Mouse (Mus musculus) embryonic facial prominence, embryonic 10.5 days (tissue): ENCODE data around the gene Triap1. TPM values are rescaled to one million over a fixed set of nuclear protein-coding genes. Genes with fewer than 3 reads are reported as not detected.
"Not testable (repeated sequence)": the region's sequence is repeated elsewhere in the genome, so short reads cannot be mapped to it uniquely, and the experiment has no call there.

Experiments used
- DNase-seq: peaks from one replicate; pipeline ENCODE4 v3.0.0-alpha.2; 2017; ENCODE audit warnings: low spot score
- H3K27ac ChIP-seq: fragments of 300-500 bp; sonication (generic); replicated peaks from 2 replicates; pipeline ENCODE4 v1.5.1; 2016; ENCODE audit warnings: mild to moderate bottlenecking
- H3K27me3 ChIP-seq: fragments of 300-500 bp; sonication (generic); replicated peaks from 2 replicates; pipeline ENCODE4 v1.6.1; 2016; ENCODE audit warnings: low read depth, mild to moderate bottlenecking; ENCODE audit not compliant: poor library complexity, severe bottlenecking
- H3K36me3 ChIP-seq: fragments of 300-500 bp; sonication (generic); replicated peaks from 2 replicates; pipeline ENCODE4 v1.6.1; 2016; ENCODE audit warnings: mild to moderate bottlenecking, moderate library complexity
- H3K4me1 ChIP-seq: fragments of 300-500 bp; sonication (generic); 2 replicates; pipeline ENCODE4 v1.6.1; 2016
- H3K4me3 ChIP-seq: fragments of 300-500 bp; sonication (generic); 2 replicates; pipeline ENCODE4 v1.5.1; 2016; ENCODE audit warnings: mild to moderate bottlenecking, moderate library complexity
- H3K9me3 ChIP-seq: fragments of 300-500 bp; sonication (generic); 2 replicates; pipeline ENCODE4 v1.6.1; 2016; ENCODE audit warnings: mild to moderate bottlenecking
- WGBS: fragments of 180-500 bp; shearing (Covaris S2); methylation state at CpG from one replicate; pipeline ENCODE4 v1.1.7; 2016; 5-methylcytosine and 5-hydroxymethylcytosine counted together
- polyA plus RNA-seq: library from polyadenylated mRNA; unstranded; fragments of >200 nt; fragmentation: Nextera tagmentation; extraction: Ambion mirVana; gene quantifications from 2 replicates; pipeline ENCODE4 v1.2.1, GENCODE M21; 2016

Triap1 gene
- polyA plus RNA-seq, 1 experiment from 2014 or later: 55.7 TPM

DNA sequence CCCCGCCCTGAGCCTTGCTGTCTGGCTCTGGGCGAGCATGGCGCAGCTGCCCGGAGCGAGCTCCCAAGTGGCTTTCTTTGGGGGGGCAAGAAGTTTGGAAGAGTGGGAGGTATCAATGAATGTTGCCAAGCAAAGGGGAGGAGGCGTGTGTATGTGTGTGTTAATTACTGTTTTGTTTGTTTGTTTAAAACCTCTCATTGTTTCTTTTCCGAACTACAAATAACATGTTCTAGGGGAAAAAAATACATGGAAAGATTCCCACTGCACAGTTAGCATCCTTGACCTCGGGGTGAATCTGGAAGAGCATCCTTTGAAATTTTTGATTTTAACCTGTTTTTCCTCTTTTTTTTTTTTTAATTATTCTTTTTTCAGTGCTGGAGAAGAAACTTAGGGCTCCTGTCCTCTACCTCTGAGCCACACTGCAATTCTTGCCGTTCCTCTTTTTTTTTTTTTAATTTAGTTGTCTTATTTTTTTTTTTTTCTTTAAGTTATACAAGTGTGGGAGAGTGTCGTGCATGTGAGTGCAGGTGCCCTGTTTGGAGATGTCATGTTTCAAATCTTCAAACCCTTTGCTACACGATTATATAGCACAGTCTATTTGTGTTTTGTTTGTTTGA, 33.3 kb downstream of the Triap1 start:
- Histone ChIP-seq H3K27ac (peak overlapping the region; percentile 85), H3K9me3 (no peaks in the 10 kb centered on the region), H3K36me3 (no peaks in the 10 kb centered on the region), H3K27me3 (no peaks in the 10 kb centered on the region), H3K4me1 (peaks cover 30% of the 10 kb centered on the region), H3K4me3 (peak overlapping the region; percentile 45)
- WGBS: 17% methylated on average over 11 of the region's 11 CpGs
- DNase-seq: no peak

DNA sequence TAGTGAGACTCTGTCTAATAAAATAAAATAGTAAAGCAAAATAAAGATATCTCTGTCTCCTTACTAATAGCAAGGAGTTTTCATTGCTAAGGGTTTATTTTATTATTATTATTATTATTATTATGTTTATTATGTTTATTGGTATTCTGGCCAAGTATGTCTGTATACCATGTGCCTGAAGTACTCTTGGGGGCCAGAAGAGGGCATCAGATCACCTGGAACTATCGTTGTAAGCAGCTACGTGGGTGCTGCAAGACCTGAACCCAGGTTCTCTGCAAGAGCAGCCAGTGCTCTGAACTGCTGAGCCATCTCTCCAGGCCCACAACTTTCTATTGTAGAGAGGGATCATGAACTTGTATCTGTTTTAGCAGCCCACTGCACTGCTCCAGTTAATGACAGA, 34.4 kb downstream of the Triap1 start:
- no peak overlapping the region for H3K4me3 ChIP-seq
- no peaks in the 10 kb centered on the region for H3K9me3 ChIP-seq
- no peak for DNase-seq
- H3K36me3 ChIP-seq: no peaks in the 10 kb centered on the region
- 83% methylated on average over 2 of the region's 2 CpGs for WGBS
- no peak overlapping the region for H3K27ac ChIP-seq
- H3K4me1 ChIP-seq: peaks cover 27% of the 10 kb centered on the region
- no peaks in the 10 kb centered on the region for H3K27me3 ChIP-seq

- DNase-seq, H3K4me1 ChIP-seq, H3K9me3 ChIP-seq, H3K4me3 ChIP-seq, H3K27ac ChIP-seq, H3K27me3 ChIP-seq, H3K36me3 ChIP-seq: not testable (repeated sequence)
- WGBS: 80% methylated on average over 2 of the region's 2 CpGs
Measured at GRCm38 (mm10) chr5:115378882-115379281, 37.9 kb downstream of the Triap1 start.

- Histone ChIP-seq H3K27ac (peak overlapping the region; percentile 75), H3K4me1 (peaks cover 42% of the 10 kb centered on the region), H3K36me3 (no peaks in the 10 kb centered on the region), H3K4me3 (no peak overlapping the region), H3K27me3 (peaks cover 16% of the 10 kb centered on the region; the same call in 1 of the 2 replicates), H3K9me3 (no peaks in the 10 kb centered on the region)
- WGBS: 27% methylated on average over 9 of the region's 9 CpGs
- no peak for DNase-seq
Measured at GRCm38 (mm10) chr5:115391935-115392334, 50.9 kb downstream of the Triap1 start.

DNA sequence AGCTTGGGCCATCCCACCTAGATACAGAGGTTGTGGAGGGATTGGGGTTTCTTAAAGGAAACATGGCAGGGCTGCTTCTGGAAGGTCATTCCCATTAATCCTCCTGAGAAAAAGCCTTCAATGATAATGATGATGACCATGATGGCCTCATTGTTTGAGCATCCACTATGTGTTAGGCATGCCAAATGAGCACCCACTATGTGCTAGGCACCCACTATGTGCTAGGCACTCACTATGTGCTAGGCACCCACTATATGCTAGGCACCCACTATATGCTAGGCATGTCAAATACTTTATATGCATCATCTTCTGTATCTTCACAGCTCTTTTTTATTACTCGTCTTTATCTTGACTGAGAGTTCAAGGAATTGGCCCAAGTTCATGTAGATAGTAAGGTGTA, 51.9 kb downstream of the Triap1 start:
- Histone ChIP-seq H3K27me3 (peaks cover 24% of the 10 kb centered on the region; the same call in 1 of the 2 replicates), H3K4me1 (peaks cover 49% of the 10 kb centered on the region), H3K4me3 (no peak overlapping the region), H3K36me3 (no peaks in the 10 kb centered on the region), H3K27ac (no peak overlapping the region), H3K9me3 (no peaks in the 10 kb centered on the region)
- WGBS: 98% methylated on average over 1 of the region's 1 CpGs
- no peak for DNase-seq

Other genes starting within 250 kb of the Triap1 start
- gene Gm10401, start 242.9 kb upstream of the Triap1 start, polyA plus RNA-seq: 20.8 and 25.5 TPM in 2 replicates
- 72.6 and 78.7 TPM in 2 replicates for gene Acads, start 221.9 kb upstream of the Triap1 start, polyA plus RNA-seq
- 63.5 and 68.7 TPM in 2 replicates for gene Unc119b, start 206.2 kb upstream of the Triap1 start, polyA plus RNA-seq
- 73.6 and 80.6 TPM in 2 replicates for gene Mlec, start 183.0 kb upstream of the Triap1 start, polyA plus RNA-seq
- gene Cabp1, start 146.8 kb upstream of the Triap1 start, polyA plus RNA-seq: 1.3 and 1.4 TPM in 2 replicates
- gene Pop5, start 105.4 kb upstream of the Triap1 start, polyA plus RNA-seq: 114 and 122 TPM in 2 replicates
- gene Rnf10, start 68.3 kb upstream of the Triap1 start, polyA plus RNA-seq: 129 and 138 TPM in 2 replicates
- 52.2 and 55.9 TPM in 2 replicates for gene Coq5, start 61.6 kb upstream of the Triap1 start, polyA plus RNA-seq
- gene Dynll1, start 40.2 kb upstream of the Triap1 start, polyA plus RNA-seq: 1,787 and 1,839 TPM in 2 replicates
- 391 and 411 TPM in 2 replicates for gene Srsf9, start 14.0 kb upstream of the Triap1 start, polyA plus RNA-seq
- 34.8 and 38.0 TPM in 2 replicates for gene Gatc, start within 50 bp of the Triap1 start, polyA plus RNA-seq
- 716 and 739 TPM in 2 replicates for gene Cox6a1, start 7.8 kb downstream of the Triap1 start, polyA plus RNA-seq
- gene Msi1, start 88.4 kb downstream of the Triap1 start, polyA plus RNA-seq: 86.3 and 111 TPM in 2 replicates
- gene Pla2g1b, start 125.0 kb downstream of the Triap1 start, polyA plus RNA-seq: not detected in 2 replicates
- 14.5 and 16.0 TPM in 2 replicates for gene Sirt4, start 143.5 kb downstream of the Triap1 start, polyA plus RNA-seq
- 50.3 and 50.6 TPM in 2 replicates for gene Pxn, start 165.5 kb downstream of the Triap1 start, polyA plus RNA-seq
- gene Rplp0, start 218.2 kb downstream of the Triap1 start, polyA plus RNA-seq: 1,413 and 1,489 TPM in 2 replicates
- gene Gcn1l1, start 224.0 kb downstream of the Triap1 start, polyA plus RNA-seq: 65.0 and 65.1 TPM in 2 replicates